Mouse (Mus musculus): ENCODE data around the gene Alkbh5.

GRCm38 (mm10) chr11:60522027-60522426 is 14.2 kb upstream of the Alkbh5 start:
- TF ChIP-seq CTCF (IDR thresholded peaks at IDR 0.05; ENCODE audit: borderline replicate concordance, extremely low read depth, insufficient read depth, insufficient read length) (no peak), POLR2A (IDR thresholded peaks at IDR 0.05; ENCODE audit: borderline replicate concordance, extremely low read depth, insufficient read depth, insufficient read length, poor library complexity, severe bottlenecking) (no peak)

Data from brain, embryonic 14.5 days (tissue).